Mouse (Mus musculus): ENCODE data around the gene Vmn1r213.

The Vmn1r213 gene

GRCm38 (mm10) chr13:23007356-23007755, at the start of gene Vmn1r213:
Gene Vmn1r213, plus strand, starts transcription at chr13:23007656.
- no peak for DNase-seq

GRCm38 (mm10) chr13:22990214-22990891, 17.1 kb upstream of the Vmn1r213 start:
- DNase-seq, result no peak

- DNase-seq, result no peak
These were observed 15.2 kb upstream of the Vmn1r213 start for GRCm38 (mm10) chr13:22992178-22992700.

- DNase-seq, result no peak
These were observed 14.7 kb upstream of the Vmn1r213 start for GRCm38 (mm10) chr13:22992721-22993120.

GRCm38 (mm10) chr13:23018158-23018557, 10.7 kb downstream of the Vmn1r213 start:
- no peak for DNase-seq

- no peak for DNase-seq
These were observed 17.4 kb downstream of the Vmn1r213 start for GRCm38 (mm10) chr13:23024812-23025211.

- no peak for DNase-seq
These were observed 22.7 kb downstream of the Vmn1r213 start, which contains the start of gene Vmn1r214 for GRCm38 (mm10) chr13:23030118-23030517. Gene Vmn1r214, plus strand, starts transcription at chr13:23030418.

- no peak for DNase-seq
These were observed 50.3 kb downstream of the Vmn1r213 start for GRCm38 (mm10) chr13:23057778-23058177.

Data from kidney, adult 8-10 months (tissue).